In the genomic region with DNA sequence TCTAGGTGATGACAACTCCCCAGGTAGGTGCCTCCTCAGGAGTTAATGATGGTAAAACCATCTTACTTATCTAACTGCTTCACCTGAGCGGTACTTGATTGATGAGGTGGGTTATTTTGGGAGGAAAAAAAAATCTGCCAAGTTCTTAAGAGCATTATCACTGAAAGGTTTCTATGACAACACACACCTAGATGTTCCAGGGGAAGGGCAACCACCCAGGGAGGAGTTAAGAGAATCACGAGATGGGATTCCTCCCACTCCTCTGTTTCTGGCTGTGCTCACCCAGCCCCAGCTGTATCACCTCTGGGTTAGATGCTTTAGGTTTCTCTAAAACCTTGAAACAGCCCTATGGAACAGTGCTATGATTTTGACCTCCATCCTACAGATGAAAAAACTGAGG, we compare ENCODE assay signal across 22 mouse cellular contexts. TPM values are rescaled to one million over a fixed set of nuclear protein-coding genes. Genes with fewer than 3 reads are reported as not detected.
"Had no signal": no experiment of that assay in that cellular context is flagged by ENCODE, and none has a peak within 500 bp of the region (broad histone marks: within the 10 kb centered on the region; RNA-seq: fewer than 3 reads in every experiment).

No protein-coding gene starts in this region.

- ATAC-seq: liver, postnatal 0 days; lung, postnatal 0 days; midbrain, embryonic 13.5 days; midbrain, embryonic 16.5 days had no signal

- H3K36me3 ChIP-seq: liver, embryonic 13.5 days; liver, embryonic 15.5 days; lung, embryonic 15.5 days; midbrain, embryonic 13.5 days; neural tube, embryonic 12.5 days; stomach, embryonic 15.5 days had no signal

- H3K9me3 ChIP-seq: liver, embryonic 13.5 days; liver, embryonic 15.5 days; lung, embryonic 15.5 days; midbrain, embryonic 13.5 days; neural tube, embryonic 12.5 days; stomach, embryonic 15.5 days had no signal

- H3K9ac ChIP-seq: liver, embryonic 13.5 days; liver, embryonic 15.5 days; liver, postnatal 0 days; lung, embryonic 15.5 days; midbrain, embryonic 13.5 days; neural tube, embryonic 12.5 days; stomach, embryonic 15.5 days had no signal

- H3K4me2 ChIP-seq: liver, embryonic 13.5 days; liver, embryonic 15.5 days; lung, embryonic 15.5 days; midbrain, embryonic 11.5 days; midbrain, embryonic 13.5 days; neural tube, embryonic 12.5 days; stomach, embryonic 15.5 days had no signal

- H3K4me3 ChIP-seq: liver, embryonic 13.5 days; liver, embryonic 15.5 days; lung, embryonic 15.5 days; megakaryocyte, embryonic 14.5 days; midbrain, embryonic 13.5 days; neural tube, embryonic 12.5 days; stomach, embryonic 15.5 days had no signal

- H3K27me3 ChIP-seq: liver, embryonic 15.5 days; lung, embryonic 15.5 days; midbrain, embryonic 13.5 days; neural tube, embryonic 12.5 days; stomach, embryonic 15.5 days had no signal

- DNase-seq: liver, embryonic 13.5 days; liver, postnatal 0 days; lung, adult 2 months; lung, postnatal 14 days; lung, postnatal 36 days; right cerebral cortex, adult 18-20 months; thymus, adult 18-20 months; thymus, postnatal 25 days; thymus, postnatal 4 days had no signal

- H3K4me1 ChIP-seq: liver, embryonic 13.5 days; liver, embryonic 15.5 days; lung, embryonic 15.5 days; megakaryocyte, embryonic 14.5 days; stomach, embryonic 15.5 days had no signal

- H3K27ac ChIP-seq: liver, embryonic 13.5 days; liver, embryonic 15.5 days; lung, embryonic 15.5 days; macrophage; midbrain, embryonic 13.5 days; neural tube, embryonic 12.5 days; stomach, embryonic 15.5 days; stomach, postnatal 0 days had no signal

RNA-seq across cellular contexts. Expression of gene Abat, which starts 16.3 kb away (rescaled TPM):
- total RNA-seq: monocyte, adult 5-6 weeks; neutrophil, adult 5-6 weeks had no signal
- polyA plus RNA-seq: macrophage had no signal
